Mouse (Mus musculus) CH12.LX (cell line): ENCODE measurements around the gene Gclm. TPM values are rescaled to one million over a fixed set of nuclear protein-coding genes. Genes with fewer than 3 reads are reported as not detected.

Source experiments
- DNase-seq: peaks from one replicate; pipeline ENCODE4 v3.0.0-alpha.2; 2013; ENCODE audit errors: extremely low read depth
- H3K27ac ChIP-seq: 2 replicates; pipeline ENCODE4 v1.5.1; 2012; ENCODE audit warnings: low read depth, mild to moderate bottlenecking, control low read depth, moderate library complexity; ENCODE audit not compliant: insufficient read depth
- H3K27me3 ChIP-seq: replicated peaks from 2 replicates; pipeline ENCODE3; 2012; ENCODE audit warnings: inconsistent platforms
- H3K36me3 ChIP-seq, 2 experiments: replicated peaks in 1 of 2; 2 replicates each; pipeline versions ENCODE3 to v1.6.1; 2012; ENCODE audit warnings: inconsistent platforms in 1 of 2, low read length in 1 of 2, mild to moderate bottlenecking in 1 of 2, mixed read lengths in 1 of 2, moderate library complexity in 1 of 2; ENCODE audit not compliant: control insufficient read depth in 1 of 2, insufficient read depth in 1 of 2
- H3K4me1 ChIP-seq, 2 experiments: 2 replicates each; pipeline ENCODE4 v1.6.1; 2012; ENCODE audit warnings: inconsistent platforms in 1 of 2, moderate library complexity in 1 of 2; ENCODE audit not compliant: insufficient read depth in 2 of 2, control insufficient read depth in 1 of 2
- H3K4me2 ChIP-seq: 2 replicates; pipeline ENCODE4 v1.6.1; 2012; ENCODE audit warnings: low read depth, mild to moderate bottlenecking, control low read depth; ENCODE audit not compliant: poor library complexity, insufficient read depth, severe bottlenecking
- H3K4me3 ChIP-seq, 3 experiments: fragments of 150-350 bp in 1 of 3; sonication (generic) in 1 of 3; replicated peaks in 1 of 3; 2 replicates each; pipeline versions ENCODE3 to v1.5.1; 2011 to 2012; ENCODE audit warnings: low read depth in 2 of 3, low read length in 2 of 3, mild to moderate bottlenecking in 2 of 3, moderate library complexity in 2 of 3, control low read depth in 1 of 3, improper control_type of control experiment in 1 of 3, inconsistent platforms in 1 of 3, mixed read lengths in 1 of 3; ENCODE audit not compliant: poor library complexity in 1 of 3
- H3K79me2 ChIP-seq: replicated peaks from 2 replicates; pipeline ENCODE4 v1.6.1; 2012; ENCODE audit warnings: mild to moderate bottlenecking, moderate library complexity; ENCODE audit not compliant: control insufficient read depth, poor library complexity, insufficient read depth, severe bottlenecking; ENCODE audit errors: extremely low read depth
- H3K9ac ChIP-seq: 2 replicates; pipeline ENCODE4 v1.6.1; 2012; ENCODE audit warnings: low read depth, mild to moderate bottlenecking, control low read depth, moderate library complexity; ENCODE audit not compliant: insufficient read depth
- H3K9me3 ChIP-seq: replicated peaks from 2 replicates; pipeline ENCODE3; 2012; ENCODE audit warnings: low read length, inconsistent platforms, mixed read lengths
- BHLHE40 ChIP-seq: IDR thresholded peaks from 2 replicates; pipeline ENCODE4 v1.6.1; 2011; ENCODE audit warnings: mild to moderate bottlenecking, low read depth, low read length, improper control_type of control experiment
- CTCF ChIP-seq, 2 experiments: IDR thresholded peaks in 1 of 2; conservative IDR thresholded peaks in 1 of 2; 2 replicates each; pipeline ENCODE4 v1.5.1; 2011 to 2012; ENCODE audit warnings: low read depth in 2 of 2, low read length in 2 of 2, improper control_type of control experiment in 1 of 2, inconsistent platforms in 1 of 2, mild to moderate bottlenecking in 1 of 2, moderate library complexity in 1 of 2
- ETS1 ChIP-seq: conservative IDR thresholded peaks from 2 replicates; pipeline ENCODE4 v1.6.1; 2012; ENCODE audit warnings: low read depth, mild to moderate bottlenecking, inconsistent platforms, low read length, improper control_type of control experiment, moderate library complexity
- GABPA ChIP-seq: IDR thresholded peaks from 2 replicates; pipeline ENCODE4 v1.6.1; 2012; ENCODE audit warnings: low read depth, low read length, improper control_type of control experiment, inconsistent platforms; ENCODE audit not compliant: insufficient replicate concordance
- IRF4 ChIP-seq: IDR thresholded peaks from 2 replicates; pipeline ENCODE4 v1.6.1; 2014; ENCODE audit warnings: low read depth, mild to moderate bottlenecking, inconsistent platforms, low read length, improper control_type of control experiment
- JUN ChIP-seq: IDR thresholded peaks from 2 replicates; pipeline ENCODE4 v1.6.1; 2011; ENCODE audit warnings: low read depth, mild to moderate bottlenecking, low read length, improper control_type of control experiment, moderate library complexity; ENCODE audit not compliant: insufficient read depth
- JUND ChIP-seq: conservative IDR thresholded peaks from 2 replicates; pipeline ENCODE4 v1.6.1; 2011; ENCODE audit warnings: low read depth, low read length, improper control_type of control experiment
- MAZ ChIP-seq: IDR thresholded peaks from 2 replicates; pipeline ENCODE4 v1.6.1; 2012; ENCODE audit warnings: low read depth, mild to moderate bottlenecking, inconsistent platforms, low read length, improper control_type of control experiment, moderate library complexity
- MEF2A ChIP-seq: IDR thresholded peaks from 2 replicates; pipeline ENCODE4 v1.6.1; 2014; ENCODE audit warnings: low read depth, mild to moderate bottlenecking, inconsistent platforms, low read length, improper control_type of control experiment, borderline replicate concordance
- MYC ChIP-seq: IDR thresholded peaks from 2 replicates; pipeline ENCODE4 v1.6.1; 2011; ENCODE audit warnings: low read depth, mild to moderate bottlenecking, improper control_type of control experiment, low read length
- NELFE ChIP-seq: IDR thresholded peaks from 2 replicates; pipeline ENCODE4 v1.6.1; 2011; ENCODE audit warnings: low read depth, low read length, improper control_type of control experiment
- PAX5 ChIP-seq: IDR thresholded peaks from 2 replicates; pipeline ENCODE4 v1.6.1; 2012; ENCODE audit warnings: low read length, inconsistent platforms, mixed read lengths
- POLR2A ChIP-seq: IDR thresholded peaks from 2 replicates; pipeline ENCODE4 v1.6.1; 2011; ENCODE audit warnings: low read depth, mild to moderate bottlenecking, improper control_type of control experiment, low read length
- POLR2AphosphoS2 ChIP-seq: IDR thresholded peaks from 2 replicates; pipeline ENCODE4 v1.6.1; 2011; ENCODE audit warnings: low read depth, low read length, improper control_type of control experiment
- RAD21 ChIP-seq: IDR thresholded peaks from 2 replicates; pipeline ENCODE4 v1.6.1; 2011; ENCODE audit warnings: low read depth, mild to moderate bottlenecking, low read length, improper control_type of control experiment, moderate library complexity
- SIN3A ChIP-seq: IDR thresholded peaks from 2 replicates; pipeline ENCODE4 v1.6.1; 2012; ENCODE audit warnings: low read length, improper control_type of control experiment, inconsistent platforms
- SMC3 ChIP-seq: IDR thresholded peaks from 2 replicates; pipeline ENCODE4 v1.6.1; 2011; ENCODE audit warnings: low read depth, low read length, improper control_type of control experiment
- TBP ChIP-seq: conservative IDR thresholded peaks from 2 replicates; pipeline ENCODE4 v1.6.1; 2011; ENCODE audit warnings: low read depth, low read length, improper control_type of control experiment
- TCF12 ChIP-seq: IDR thresholded peaks from 2 replicates; pipeline ENCODE4 v1.6.1; 2014; ENCODE audit warnings: low read depth, mild to moderate bottlenecking, inconsistent platforms, low read length, improper control_type of control experiment
- USF1 ChIP-seq: IDR thresholded peaks from 2 replicates; pipeline ENCODE4 v1.6.1; 2014; ENCODE audit warnings: low read depth, mild to moderate bottlenecking, inconsistent platforms, low read length, improper control_type of control experiment
- ZKSCAN1 ChIP-seq: IDR thresholded peaks from 2 replicates; pipeline ENCODE4 v1.6.1; 2012; ENCODE audit warnings: low read depth, inconsistent platforms, low read length, improper control_type of control experiment, borderline replicate concordance
- ZMIZ1 ChIP-seq: IDR thresholded peaks from 2 replicates; pipeline ENCODE4 v1.6.1; 2012; ENCODE audit warnings: low read depth, mild to moderate bottlenecking, inconsistent platforms, low read length, improper control_type of control experiment
- dilution Hi-C: fragments of 300-500 bp; cut with MboI; formaldehyde crosslinking; loops from 2 replicates; pipeline ENCODE4 v1.14.3; 2020; ENCODE audit warnings: low sequenced_read_pairs; ENCODE audit not compliant: extremely low pct_unique_long_range_greater_than_20kb, extremely low pct_ligation_motif_present
- in situ Hi-C: fragments of 300-500 bp; cut with MboI; formaldehyde crosslinking; loops from 3 replicates; pipeline ENCODE4 v1.14.3; 2019; ENCODE audit warnings: low sequenced_read_pairs, low pct_ligation_motif_present, low pct_unique_long_range_greater_than_20kb, mixed read lengths
- polyA plus RNA-seq: library from polyadenylated mRNA; unstranded; fragments of >175 nt; gene quantifications from 2 replicates; pipeline ENCODE4 v1.2.1, GENCODE M21; 2012; ENCODE audit warnings: low read depth; ENCODE audit not compliant: insufficient read length
- total RNA-seq, 2 experiments: library from RNA; depleted of rRNA; stranded (reverse); fragments of 300-350 nt in 1 of 2; fragments of >200 nt in 1 of 2; gene quantifications; 2 replicates each; pipeline ENCODE4 v1.2.3; 2012 to 2014

Gclm gene
- total and polyA plus RNA-seq, 3 experiments, result 26.1 to 195 (median 108) TPM

- TF ChIP-seq USF1 (no peak), ZMIZ1 (no peak), ZKSCAN1 (no peak), NELFE (no peak), CTCF (conservative IDR thresholded peaks at IDR 0.05 in 1 of 2, IDR thresholded peaks at IDR 0.05 in 1 of 2; ENCODE audit: low read depth in 2 of 2, low read length in 2 of 2) (peak in 1 of 2 experiments; percentile 35; a peak in 1 of 4 replicates), RAD21 (peak; percentile 31), SIN3A (no peak), BHLHE40 (no peak), MAZ (0 out of 2 replicates have a peak, but pooled peaks have one; percentile 20), JUND (no peak), POLR2A (no peak), TCF12 (no peak)
Observed at GRCm38 (mm10) chr3:122208296-122209225, 36.8 kb upstream of the Gclm start (continued).

GRCm38 (mm10) chr3:122209511-122209910 is 35.8 kb upstream of the Gclm start:
- DNase-seq, result no peak
- H3K4me1 ChIP-seq, result peaks cover 3 to 13% of the 10 kb centered on the region in 2 experiments; a peak in 3 of 4 replicates
- no peaks in the 10 kb centered on the region for H3K36me3 ChIP-seq
- in situ Hi-C loops (no loop called here), dilution Hi-C loops (no loop called here)
- H3K4me3 ChIP-seq, result no peak overlapping the region
- no peak overlapping the region for H3K27ac ChIP-seq
- H3K27me3 ChIP-seq, result no peaks in the 10 kb centered on the region
- no peak overlapping the region for H3K4me2 ChIP-seq
- H3K9ac ChIP-seq, result no peak overlapping the region
- H3K9me3 ChIP-seq, result no peaks in the 10 kb centered on the region
- TF ChIP-seq TCF12 (no peak), IRF4 (no peak), PAX5 (no peak), SMC3 (no peak), MEF2A (no peak), POLR2AphosphoS2 (no peak), MYC (no peak), GABPA (no peak), ETS1 (no peak), TBP (no peak), SIN3A (no peak), BHLHE40 (no peak), JUN (no peak)
- TF ChIP-seq, all 38 proteins: peak for 0
- no peaks in the 10 kb centered on the region for H3K79me2 ChIP-seq
